Mouse (Mus musculus): ENCODE measurements around the gene Otop2. TPM values are rescaled to one million over a fixed set of nuclear protein-coding genes. Genes with fewer than 3 reads are reported as not detected.

Gene Otop2
- total and polyA plus RNA-seq, 3 experiments, result not detected

GRCm38 (mm10) chr11:115271481-115271880, 35.5 kb upstream of the Otop2 start:
- Histone ChIP-seq H3K4me3 (replicated peaks in 1 of 3; ENCODE audit: low read depth in 2 of 3, low read length in 2 of 3, poor library complexity in 1 of 3) (no peak overlapping the region), H3K4me2 (ENCODE audit: insufficient read depth, low read depth, poor library complexity, severe bottlenecking) (no peak overlapping the region), H3K79me2 (replicated peaks; ENCODE audit: control insufficient read depth, extremely low read depth, insufficient read depth, poor library complexity, severe bottlenecking) (0 out of 2 replicates have a peak, but pooled peaks cover 9% of the 10 kb centered on the region), H3K9ac (ENCODE audit: insufficient read depth, low read depth) (no peak overlapping the region), H3K27me3 (replicated peaks) (no peaks in the 10 kb centered on the region), H3K9me3 (replicated peaks; ENCODE audit: low read length) (no peaks in the 10 kb centered on the region), H3K36me3 (replicated peaks in 1 of 2; ENCODE audit: control insufficient read depth in 1 of 2, insufficient read depth in 1 of 2, low read length in 1 of 2) (peaks cover 47 to 76% of the 10 kb centered on the region in 2 experiments), H3K4me1 (ENCODE audit: control insufficient read depth in 1 of 2, insufficient read depth in 2 of 2) (peaks cover 30 to 47% of the 10 kb centered on the region in 2 experiments), H3K27ac (ENCODE audit: insufficient read depth, low read depth) (no peak overlapping the region)
- no peak for DNase-seq (ENCODE audit: extremely low read depth)
- no peak for TF ChIP-seq MAZ (IDR thresholded peaks at IDR 0.05; ENCODE audit: low read depth, low read length)
- no peak for TF ChIP-seq TBP (conservative IDR thresholded peaks at IDR 0.05; ENCODE audit: low read depth, low read length)
- no peak for TF ChIP-seq NELFE (IDR thresholded peaks at IDR 0.05; ENCODE audit: low read depth, low read length)
- TF ChIP-seq SIN3A (IDR thresholded peaks at IDR 0.05; ENCODE audit: low read length), result no peak
- TF ChIP-seq MAX (IDR thresholded peaks at IDR 0.05; ENCODE audit: low read length), result no peak
- no peak for TF ChIP-seq MYC (IDR thresholded peaks at IDR 0.05; ENCODE audit: low read depth, low read length)
- no peak for TF ChIP-seq PAX5 (IDR thresholded peaks at IDR 0.05; ENCODE audit: low read length)
- no peak for TF ChIP-seq ZMIZ1 (IDR thresholded peaks at IDR 0.05; ENCODE audit: low read depth, low read length)
- no peak for TF ChIP-seq MAFK (IDR thresholded peaks at IDR 0.05; ENCODE audit: insufficient replicate concordance, low read length)
- TF ChIP-seq E2F4 (IDR thresholded peaks at IDR 0.05; ENCODE audit: insufficient replicate concordance, low read depth, low read length), result no peak
- no peak for TF ChIP-seq ZC3H11A (IDR thresholded peaks at IDR 0.05; ENCODE audit: low read depth, low read length)
- in situ Hi-C loops (cut with MboI; ENCODE audit: low pct_ligation_motif_present, low pct_unique_long_range_greater_than_20kb, low sequenced_read_pairs), result loop anchor here (5.0 kb wide), 2 partner anchors 39 to 109 kb away; partner anchors contain the start of gene Slc9a3r1
- dilution Hi-C loops (cut with MboI; ENCODE audit: extremely low pct_ligation_motif_present, extremely low pct_unique_long_range_greater_than_20kb, low sequenced_read_pairs), result no loop called here

DNA sequence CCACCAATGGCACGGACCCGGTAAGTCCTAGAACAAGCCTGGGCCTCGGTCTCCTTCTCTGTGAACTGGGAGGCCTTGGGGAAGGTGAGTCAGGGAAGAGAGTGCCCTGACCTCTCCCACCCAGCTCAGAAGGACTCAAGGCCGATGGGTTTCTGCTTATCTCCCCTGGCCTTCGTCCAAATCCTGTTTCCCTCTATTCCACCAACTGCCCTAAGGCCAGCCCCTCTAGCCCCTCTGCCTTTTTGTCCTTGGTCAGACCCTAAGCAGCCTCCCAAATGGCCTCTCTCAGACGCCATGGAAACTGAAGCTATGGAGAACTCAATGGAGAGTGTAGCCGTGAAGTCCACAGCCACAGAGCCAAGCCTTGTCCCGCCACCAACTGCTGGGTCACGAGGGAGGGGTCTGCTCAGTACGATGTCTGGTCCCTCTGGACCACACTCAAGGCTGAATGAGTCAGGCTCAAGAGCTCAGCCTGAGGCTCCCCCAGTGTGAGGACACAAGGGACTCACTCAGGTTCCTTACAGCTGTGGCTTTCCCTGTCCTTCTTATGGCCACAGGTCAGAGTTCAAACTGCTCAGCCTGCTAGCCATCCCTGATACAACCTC, 34.0 kb upstream of the Otop2 start:
- H3K4me2 ChIP-seq (ENCODE audit: insufficient read depth, low read depth, poor library complexity, severe bottlenecking), result no peak overlapping the region
- in situ Hi-C loops (cut with MboI; ENCODE audit: low pct_ligation_motif_present, low pct_unique_long_range_greater_than_20kb, low sequenced_read_pairs), result loop anchor here (5.0 kb wide), 2 partner anchors 41 to 111 kb away; partner anchors contain the start of gene Slc9a3r1
- 0 out of 2 replicates have a peak, but pooled peaks cover 9% of the 10 kb centered on the region for H3K79me2 ChIP-seq (replicated peaks; ENCODE audit: control insufficient read depth, extremely low read depth, insufficient read depth, poor library complexity, severe bottlenecking)
- H3K9me3 ChIP-seq (replicated peaks; ENCODE audit: low read length), result no peaks in the 10 kb centered on the region
- no peak overlapping the region for H3K9ac ChIP-seq (ENCODE audit: insufficient read depth, low read depth)
- no peak for DNase-seq (ENCODE audit: extremely low read depth)
- TF ChIP-seq MXI1 (IDR thresholded peaks at IDR 0.05; ENCODE audit: low read depth, low read length), result no peak
- TF ChIP-seq NELFE (IDR thresholded peaks at IDR 0.05; ENCODE audit: low read depth, low read length), result no peak
- no peak for TF ChIP-seq MAFK (IDR thresholded peaks at IDR 0.05; ENCODE audit: insufficient replicate concordance, low read length)
- TF ChIP-seq PAX5 (IDR thresholded peaks at IDR 0.05; ENCODE audit: low read length), result no peak
- no peak for TF ChIP-seq RAD21 (IDR thresholded peaks at IDR 0.05; ENCODE audit: low read depth, low read length)
- no peak for TF ChIP-seq JUND (conservative IDR thresholded peaks at IDR 0.05; ENCODE audit: low read depth, low read length)
- no peak for TF ChIP-seq IRF4 (IDR thresholded peaks at IDR 0.05; ENCODE audit: low read depth, low read length)
- TF ChIP-seq RCOR1 (conservative IDR thresholded peaks at IDR 0.05; ENCODE audit: low read depth, low read length), result no peak
- TF ChIP-seq ZMIZ1 (IDR thresholded peaks at IDR 0.05; ENCODE audit: low read depth, low read length), result no peak
- TF ChIP-seq JUN (IDR thresholded peaks at IDR 0.05; ENCODE audit: insufficient read depth, low read depth, low read length), result no peak
- no peak for TF ChIP-seq ZC3H11A (IDR thresholded peaks at IDR 0.05; ENCODE audit: low read depth, low read length)
- TF ChIP-seq BHLHE40 (IDR thresholded peaks at IDR 0.05; ENCODE audit: low read depth, low read length), result no peak
- no peak for TF ChIP-seq GABPA (IDR thresholded peaks at IDR 0.05; ENCODE audit: insufficient replicate concordance, low read depth, low read length)
- no peak for TF ChIP-seq ETS1 (conservative IDR thresholded peaks at IDR 0.05; ENCODE audit: low read depth, low read length)
- H3K27ac ChIP-seq (ENCODE audit: insufficient read depth, low read depth), result no peak overlapping the region
- H3K4me1 ChIP-seq (ENCODE audit: control insufficient read depth in 1 of 2, insufficient read depth in 2 of 2), result peaks cover 30 to 49% of the 10 kb centered on the region in 2 experiments
- dilution Hi-C loops (cut with MboI; ENCODE audit: extremely low pct_ligation_motif_present, extremely low pct_unique_long_range_greater_than_20kb, low sequenced_read_pairs), result no loop called here
- H3K27me3 ChIP-seq (replicated peaks), result no peaks in the 10 kb centered on the region
- H3K4me3 ChIP-seq (replicated peaks in 1 of 3; ENCODE audit: low read depth in 2 of 3, low read length in 2 of 3, poor library complexity in 1 of 3), result no peak overlapping the region
- peaks cover 43 to 62% of the 10 kb centered on the region in 2 experiments for H3K36me3 ChIP-seq (replicated peaks in 1 of 2; ENCODE audit: control insufficient read depth in 1 of 2, insufficient read depth in 1 of 2, low read length in 1 of 2)

Measured in CH12.LX (cell line).